Mouse (Mus musculus): ENCODE data around the gene H2-Eb2.

H2-Eb2 gene
- long read RNA-seq, experiment 1, result 0 reads
- long read RNA-seq, experiment 2, result 0 reads

- intact Hi-C loops (cut with DNase I), result no loop called here
Measured at GRCm38 (mm10) chr17:34325436-34325835, at the start of gene H2-Eb2. TSS of gene H2-Eb2 (plus strand) at chr17:34325665.

DNA sequence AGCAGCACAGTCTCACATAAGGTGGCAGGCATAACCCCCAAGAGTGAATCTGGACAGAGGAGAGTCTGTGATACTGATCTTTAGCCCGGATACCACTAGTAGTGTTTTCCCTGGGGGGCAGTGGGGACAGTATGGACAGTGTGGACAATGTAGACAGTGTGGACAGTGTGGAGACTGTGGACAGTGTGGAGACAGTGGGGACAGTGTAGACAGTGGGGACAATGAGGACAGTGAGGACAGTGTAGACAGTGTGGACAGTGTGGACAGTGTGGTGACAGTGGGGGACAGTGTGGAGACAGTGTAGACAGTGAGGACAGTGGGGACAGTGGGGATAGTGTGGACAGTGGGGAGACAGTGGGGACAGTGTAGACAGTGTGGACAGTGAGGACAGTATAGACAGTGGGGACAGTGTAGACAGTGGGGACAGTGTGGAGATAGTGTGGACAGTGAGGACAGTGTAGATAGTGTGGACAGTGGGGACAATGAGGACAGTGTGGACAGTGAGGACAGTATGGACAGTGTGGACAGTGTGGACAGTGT is 44.9 kb upstream of the H2-Eb2 start:
- intact Hi-C loops (cut with DNase I), result no loop called here

DNA sequence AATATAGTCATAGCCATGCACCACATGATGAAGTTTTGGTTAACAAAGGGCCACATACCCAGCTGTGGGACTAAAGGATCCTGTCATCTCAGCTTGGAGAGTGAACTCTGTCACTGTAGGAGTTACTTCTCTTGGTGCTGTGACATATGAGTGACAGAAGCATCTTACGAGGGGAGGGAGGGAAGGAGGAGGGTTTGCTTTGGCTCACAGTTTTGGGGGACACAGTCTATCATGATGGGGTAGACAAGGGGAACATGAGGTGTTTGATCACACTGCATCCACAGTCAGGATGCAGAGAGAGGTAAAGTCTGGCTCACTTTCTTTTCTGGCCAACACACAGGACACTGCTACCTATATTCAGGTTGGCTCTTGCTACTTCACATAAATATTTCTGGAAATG is 43.6 kb upstream of the H2-Eb2 start:
- intact Hi-C loops (cut with DNase I), result no loop called here

DNA sequence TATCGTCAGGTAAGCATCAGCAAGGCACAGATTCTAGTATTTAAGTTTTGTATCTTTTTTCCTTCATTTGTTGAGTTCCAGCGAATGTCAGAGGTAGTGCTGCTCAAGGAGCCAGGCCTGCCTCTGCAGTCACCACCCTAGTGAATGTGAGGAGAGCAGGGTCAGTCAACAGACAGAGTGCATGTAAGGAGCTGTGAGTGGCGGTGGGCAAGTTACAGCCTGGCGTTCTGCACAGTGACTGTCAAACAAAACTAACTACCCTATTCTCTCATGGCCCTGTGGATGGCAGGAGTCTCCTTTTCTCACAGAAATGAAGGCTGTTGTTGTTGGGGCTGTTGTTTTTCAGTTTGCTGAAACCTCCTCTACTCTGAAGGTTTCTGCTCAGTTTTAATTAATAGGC is 40.1 kb upstream of the H2-Eb2 start:
- intact Hi-C loops (cut with DNase I), result no loop called here

DNA sequence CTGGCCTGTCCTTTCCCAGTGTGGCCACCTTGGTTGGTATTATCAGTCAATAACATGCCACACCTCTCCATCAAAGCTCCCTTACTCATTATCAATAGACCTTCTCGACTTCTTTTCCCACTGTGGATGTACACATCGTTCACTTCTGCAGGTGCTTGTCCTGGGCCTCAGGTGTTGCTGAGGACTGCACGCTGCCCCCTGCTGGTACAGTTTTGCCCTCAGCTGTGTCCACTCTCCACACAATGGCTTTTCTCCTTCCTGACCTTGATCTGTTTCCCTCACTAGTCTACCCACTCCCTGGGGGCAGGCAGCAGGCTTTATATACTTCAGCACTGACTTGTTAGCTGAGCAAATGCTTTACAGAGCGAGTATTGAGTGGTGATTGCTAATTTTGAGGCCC is 39.6 kb upstream of the H2-Eb2 start:
- intact Hi-C loops (cut with DNase I), result no loop called here

DNA sequence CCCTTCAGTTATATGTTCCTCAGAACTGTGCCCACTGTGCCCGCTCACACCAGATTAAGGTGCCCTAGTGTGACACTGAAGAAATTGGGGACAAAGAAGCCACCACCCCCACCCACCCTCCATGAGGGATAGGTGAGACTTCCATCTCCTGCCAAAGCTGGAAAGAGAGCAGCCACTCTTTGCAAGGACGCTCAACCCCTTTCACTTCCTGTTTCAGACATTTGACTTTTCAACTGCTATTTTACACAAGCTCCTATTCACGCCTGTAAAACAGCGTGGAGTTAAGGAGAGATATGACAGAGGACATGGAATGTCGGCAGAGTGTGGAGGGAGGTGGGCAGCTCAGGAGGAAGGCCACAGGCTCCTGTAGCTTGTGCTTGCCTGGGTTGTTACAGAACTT is 39.0 kb upstream of the H2-Eb2 start:
- intact Hi-C loops (cut with DNase I), result no loop called here

DNA sequence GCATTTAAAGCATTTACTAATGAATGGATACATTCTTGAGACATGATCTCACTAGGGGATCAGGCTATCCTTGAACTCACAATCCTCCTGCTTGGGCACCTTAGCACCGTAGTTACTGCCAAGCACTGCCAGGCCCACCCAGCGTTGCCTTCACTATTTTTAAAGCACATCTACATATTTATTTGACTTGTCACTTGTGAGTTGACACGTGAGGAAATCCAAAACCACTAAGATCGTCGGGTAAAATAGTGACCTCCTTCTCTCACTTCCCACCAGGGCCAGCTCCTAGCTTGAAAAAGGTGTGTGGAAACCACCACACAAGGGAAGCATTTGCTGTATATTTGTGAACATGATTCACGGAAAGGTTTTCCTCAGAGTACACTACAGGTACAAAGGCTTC is 38.5 kb upstream of the H2-Eb2 start:
- intact Hi-C loops (cut with DNase I), result no loop called here

GRCm38 (mm10) chr17:34287648-34288047 is 37.8 kb upstream of the H2-Eb2 start, which contains the start of gene H2-Aa:
TSS of gene H2-Aa (minus strand) at chr17:34287823.
- intact Hi-C loops (cut with DNase I), result no loop called here

DNA sequence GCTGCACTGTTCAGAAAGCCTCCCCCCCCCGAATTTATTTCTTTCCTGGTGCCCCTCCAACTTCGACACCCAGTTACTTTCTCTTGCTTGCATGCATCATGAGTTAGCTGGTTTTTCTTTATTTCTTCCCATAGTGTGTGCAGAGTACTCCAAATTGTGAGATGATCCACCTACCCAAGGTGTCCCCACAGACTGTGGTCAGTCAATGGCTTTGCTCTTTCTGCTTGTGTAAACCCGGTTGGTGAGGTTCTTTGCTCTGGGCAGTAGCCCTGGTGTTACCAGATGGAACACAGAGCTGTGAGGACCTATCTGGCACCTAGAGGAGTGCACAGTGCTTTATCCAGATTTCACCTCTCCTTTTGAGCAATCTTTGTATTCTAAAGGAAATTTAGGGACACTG is 37.3 kb upstream of the H2-Eb2 start:
- intact Hi-C loops (cut with DNase I), result no loop called here

DNA sequence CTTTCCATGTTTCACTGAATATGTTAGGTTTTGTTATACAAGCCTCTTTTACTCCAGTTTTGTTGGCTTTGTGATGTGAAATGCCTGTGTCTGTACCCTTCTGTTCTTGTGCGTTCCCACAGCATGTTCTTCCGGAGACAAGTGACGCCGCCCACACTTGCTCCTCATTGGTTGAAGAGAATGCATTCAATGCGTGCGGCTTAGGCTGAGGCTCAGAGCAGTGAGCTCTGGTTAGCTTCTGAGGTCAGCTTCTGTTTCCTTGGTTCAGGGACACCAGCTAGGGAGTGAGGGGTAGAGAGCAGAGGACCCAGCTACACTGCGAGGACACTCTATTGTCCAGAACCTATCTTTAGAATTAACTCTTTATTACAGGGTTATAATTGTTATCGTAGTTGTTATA is 33.9 kb upstream of the H2-Eb2 start:
- intact Hi-C loops (cut with DNase I), result no loop called here

DNA sequence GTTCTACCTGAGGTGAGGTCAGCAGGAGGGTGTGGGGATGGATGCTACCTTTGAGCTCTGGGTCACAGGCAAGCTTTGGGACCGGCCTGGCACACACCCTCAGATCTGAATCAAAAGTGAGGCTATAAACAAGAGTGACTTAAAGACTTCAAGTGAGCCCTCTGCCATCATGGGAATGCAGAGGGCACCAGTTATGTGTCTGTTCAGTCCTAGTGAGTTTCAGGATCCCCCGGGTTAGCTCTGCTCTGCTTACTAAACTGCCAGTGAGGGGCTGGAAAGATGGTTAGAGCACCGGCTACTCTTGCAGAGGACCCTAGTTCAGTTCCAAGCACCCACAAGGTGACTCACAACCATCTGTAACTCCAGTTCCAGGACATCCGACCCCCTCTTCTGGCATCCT is 32.9 kb upstream of the H2-Eb2 start:
- intact Hi-C loops (cut with DNase I), result no loop called here

DNA sequence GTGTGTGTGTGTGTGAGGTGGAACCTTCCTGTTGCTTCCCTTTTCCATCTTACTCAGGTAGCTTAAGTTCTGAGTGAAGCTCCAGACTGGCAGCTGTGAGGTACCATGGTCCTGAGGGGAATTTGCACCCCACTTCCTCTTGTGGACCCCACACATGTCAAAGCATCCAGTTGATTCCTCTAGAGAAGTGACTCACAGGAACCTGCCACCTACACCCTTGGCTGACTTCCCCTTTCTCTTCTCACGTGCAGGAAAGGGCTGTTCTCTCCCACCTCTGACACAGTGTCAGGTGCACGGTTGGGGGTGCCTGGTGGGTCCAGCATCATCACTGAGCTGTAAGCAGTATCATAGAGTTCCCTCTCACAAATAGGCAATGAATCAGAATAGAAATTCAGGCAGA is 31.9 kb upstream of the H2-Eb2 start:
- intact Hi-C loops (cut with DNase I), result no loop called here

GRCm38 (mm10) chr17:34294249-34294648 is 31.2 kb upstream of the H2-Eb2 start:
- intact Hi-C loops (cut with DNase I), result no loop called here

DNA sequence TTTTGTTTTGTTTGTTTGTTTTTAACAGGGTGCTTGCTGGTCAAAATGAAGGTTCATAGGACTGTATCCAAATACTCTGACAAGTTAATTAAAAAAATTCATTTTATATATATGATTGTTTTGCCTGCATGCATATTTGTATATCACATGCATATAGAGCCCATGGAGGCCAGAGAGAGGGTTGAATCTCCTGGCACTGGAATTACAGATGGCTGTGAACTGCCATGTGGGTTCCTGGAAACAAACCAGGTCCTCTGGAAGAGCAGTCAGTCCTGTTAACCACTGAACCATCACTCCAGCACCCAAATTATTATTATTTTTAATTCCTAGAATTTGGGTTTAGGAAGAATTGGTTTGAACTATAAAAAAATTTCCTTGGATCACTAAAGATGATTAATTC is 30.2 kb upstream of the H2-Eb2 start:
- intact Hi-C loops (cut with DNase I), result no loop called here

DNA sequence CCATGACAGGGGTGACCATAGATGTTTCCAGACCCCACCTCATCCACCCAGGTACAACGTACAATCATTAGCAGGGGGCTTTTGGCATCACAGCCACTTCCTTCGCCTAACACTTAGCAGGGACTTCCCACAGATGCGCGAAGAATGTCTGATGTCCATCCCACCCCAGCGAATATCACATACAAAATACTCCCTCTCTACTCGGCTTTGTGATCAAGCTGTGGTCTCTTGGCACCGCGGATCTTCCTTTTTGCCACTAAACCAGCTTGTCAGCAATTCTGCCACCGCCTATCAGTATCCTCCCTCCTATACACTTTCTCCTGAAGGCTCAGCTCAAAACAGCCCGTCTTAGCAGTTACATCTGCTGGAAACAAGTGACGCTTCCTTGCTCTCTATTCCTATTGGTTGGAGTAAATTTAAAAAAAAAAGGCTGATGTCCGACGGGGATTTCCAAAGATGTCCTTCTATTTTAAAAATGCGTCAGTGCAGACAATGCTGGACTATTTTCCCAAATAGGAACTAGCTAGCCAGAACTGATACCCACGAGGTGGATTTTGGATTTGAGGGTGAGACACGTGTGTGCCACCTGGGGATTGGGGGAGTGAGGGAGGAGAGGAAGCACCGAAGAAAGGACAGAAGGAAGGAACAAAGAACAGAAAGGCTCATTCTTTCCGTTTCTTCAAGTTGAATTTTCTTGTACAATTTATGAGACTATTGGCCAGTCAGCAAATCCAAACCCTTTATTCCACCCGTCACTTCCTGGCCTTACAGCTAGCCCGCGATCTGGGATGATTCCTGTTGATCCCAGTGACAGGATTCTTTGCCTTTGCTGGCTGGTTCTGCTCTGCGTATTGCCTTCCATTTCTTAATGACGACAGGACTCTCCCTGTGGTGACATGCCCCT is 29.3 kb upstream of the H2-Eb2 start:
- intact Hi-C loops (cut with DNase I), result no loop called here

DNA sequence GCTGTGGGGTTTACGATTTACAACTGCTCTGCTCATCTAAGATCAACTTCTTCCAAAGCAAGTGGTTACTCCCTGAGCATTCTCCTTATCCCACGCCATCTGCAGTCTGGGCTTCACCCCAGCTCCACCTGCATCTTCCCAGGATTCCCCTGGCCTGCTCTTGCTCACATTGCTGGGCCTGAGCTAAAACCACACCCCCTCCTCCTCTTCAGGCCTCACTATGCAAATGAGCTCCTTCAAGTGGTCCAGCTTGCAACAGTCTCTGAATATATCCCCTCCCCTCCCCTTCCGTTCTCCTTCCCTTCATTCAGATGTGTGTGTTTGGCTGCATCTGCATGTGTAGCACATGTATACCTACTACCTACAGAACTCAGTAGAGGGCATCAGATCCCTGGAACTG is 26.1 kb upstream of the H2-Eb2 start:
- intact Hi-C loops (cut with DNase I), result no loop called here

GRCm38 (mm10) chr17:34300071-34300470 is 25.4 kb upstream of the H2-Eb2 start:
- intact Hi-C loops (cut with DNase I), result no loop called here

DNA sequence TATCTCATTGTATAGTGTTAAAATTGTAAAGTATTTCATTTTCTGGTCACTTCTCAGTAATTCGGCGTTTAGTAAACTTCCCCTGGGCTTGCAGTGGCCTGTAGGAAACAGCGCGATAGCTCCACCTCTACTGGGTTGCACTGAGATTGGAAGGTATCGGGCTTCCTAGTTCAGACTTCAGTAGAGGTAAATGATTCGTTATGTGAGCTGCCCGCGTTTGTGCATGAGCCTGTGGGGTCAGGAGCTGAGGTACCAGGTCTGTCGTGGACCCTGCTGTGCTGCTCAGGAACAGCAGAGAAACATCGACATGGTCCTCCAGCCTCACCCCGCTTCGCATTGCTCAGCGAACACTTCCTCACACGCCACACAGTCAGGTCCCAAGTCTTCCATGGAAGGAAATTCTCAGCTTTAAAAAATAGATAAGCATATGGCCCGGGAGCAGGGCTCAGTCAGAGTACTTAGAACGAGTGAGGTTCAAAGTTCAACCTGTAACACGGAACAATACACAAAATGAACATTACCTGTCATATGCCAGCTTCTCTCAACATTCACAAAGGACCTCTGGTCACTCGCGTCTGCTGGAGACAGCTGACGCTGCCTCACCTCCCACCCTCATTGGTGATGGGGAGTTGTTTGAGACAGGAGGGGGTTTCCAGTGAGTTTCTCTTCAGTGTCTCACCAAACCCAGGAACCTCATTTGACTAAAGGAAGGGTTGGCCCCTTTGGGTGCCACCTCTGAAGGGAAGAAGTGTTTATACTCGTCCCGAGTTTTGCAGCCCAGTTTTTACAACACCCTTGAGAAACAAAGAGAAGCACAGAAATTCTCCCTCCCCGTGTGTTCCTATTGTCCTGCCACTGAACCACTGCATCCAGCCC is 24.5 kb upstream of the H2-Eb2 start:
- intact Hi-C loops (cut with DNase I), result no loop called here

- intact Hi-C loops (cut with DNase I), result no loop called here
Measured at GRCm38 (mm10) chr17:34301670-34302190, 23.7 kb upstream of the H2-Eb2 start.

DNA sequence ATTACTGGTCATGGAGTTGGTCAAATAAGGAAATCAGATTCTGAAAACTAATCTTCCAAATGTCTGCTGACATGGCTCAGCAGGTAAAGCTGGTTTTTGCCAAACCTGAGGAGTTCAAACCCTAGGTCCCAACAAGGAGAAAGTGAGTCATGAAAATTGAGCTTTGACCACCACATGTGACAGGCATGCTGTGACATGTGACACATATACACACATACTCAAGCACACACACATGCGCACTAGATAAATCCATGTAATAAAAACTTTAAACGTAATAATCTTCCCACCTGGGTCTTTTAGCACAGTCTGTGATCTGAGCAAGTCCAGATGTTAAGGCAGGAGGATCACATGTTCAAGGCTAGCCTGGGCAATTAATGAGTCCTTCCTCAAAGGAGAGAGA is 21.7 kb upstream of the H2-Eb2 start:
- intact Hi-C loops (cut with DNase I), result no loop called here

DNA sequence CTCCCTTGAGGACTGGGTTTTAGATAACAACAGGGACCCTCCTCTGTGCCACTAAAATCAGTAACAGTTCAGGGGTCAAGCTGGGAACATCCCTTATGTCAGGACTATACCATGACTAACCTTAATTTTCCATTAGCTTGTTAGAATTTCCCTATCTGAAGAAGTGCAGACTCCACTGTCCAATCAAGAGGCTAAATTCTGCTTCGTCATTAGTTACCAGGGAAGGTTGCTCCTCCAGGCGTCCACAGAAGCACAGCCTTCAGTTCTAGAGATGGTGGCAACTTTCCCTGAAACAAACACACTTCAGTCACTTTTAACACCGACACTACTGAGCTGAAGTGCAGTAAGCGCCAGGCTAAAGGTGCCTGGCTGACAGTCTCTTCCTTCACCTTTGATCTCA is 20.7 kb upstream of the H2-Eb2 start:
- intact Hi-C loops (cut with DNase I), result no loop called here

Data from adrenal gland (tissue).